Mouse (Mus musculus): Measurements from ENCODE around the gene Tmem127. TPM values are rescaled to one million over a fixed set of nuclear protein-coding genes. Genes with fewer than 3 reads are reported as not detected.
"Not testable (repeated sequence)": the region's sequence is repeated elsewhere in the genome, so short reads cannot be mapped to it uniquely, and the experiment has no call there.

The Tmem127 gene
- polyA plus RNA-seq, 1 experiment from 2014 or later = 21.7 TPM

DNA sequence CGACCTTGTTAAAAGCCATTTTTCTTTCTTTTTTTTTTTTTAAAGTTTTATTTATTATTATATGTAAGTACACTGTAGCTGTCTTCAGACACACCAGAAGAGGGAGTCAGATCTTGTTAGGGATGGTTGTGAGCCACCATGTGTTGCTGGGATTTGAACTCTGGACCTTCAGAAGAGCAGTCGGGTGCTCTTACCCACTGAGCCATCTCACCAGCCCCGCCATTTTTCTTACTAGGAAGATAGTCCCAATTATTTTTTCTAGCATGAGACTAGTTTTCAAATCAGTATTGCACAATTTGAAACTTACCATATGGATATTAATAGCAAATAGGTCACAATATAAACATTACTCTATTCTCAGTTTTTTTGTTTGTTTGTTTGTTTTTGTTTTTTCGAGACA is 24.3 kb downstream of the Tmem127 start:
- not testable (repeated sequence) for H3K27ac ChIP-seq (ENCODE audit: low read depth, low read length); H3K4me3 ChIP-seq (ENCODE audit: low read depth, low read length); DNase-seq (ENCODE audit: low spot score); H3K4me2 ChIP-seq (replicated peaks; ENCODE audit: low read depth, low read length); ATAC-seq (ENCODE audit: low FRiP score); H3K9me3 ChIP-seq (ENCODE audit: control insufficient read depth, low read length); H3K36me3 ChIP-seq (ENCODE audit: control insufficient read depth, insufficient read depth, low read length); H3K4me1 ChIP-seq (replicated peaks; ENCODE audit: control insufficient read depth, insufficient read depth, low read length); H3K9ac ChIP-seq (ENCODE audit: low read depth, low read length); H3K27me3 ChIP-seq (ENCODE audit: control insufficient read depth, insufficient read depth, low read length)
- 92% methylated on average over 4 of the region's 4 CpGs for WGBS

DNA sequence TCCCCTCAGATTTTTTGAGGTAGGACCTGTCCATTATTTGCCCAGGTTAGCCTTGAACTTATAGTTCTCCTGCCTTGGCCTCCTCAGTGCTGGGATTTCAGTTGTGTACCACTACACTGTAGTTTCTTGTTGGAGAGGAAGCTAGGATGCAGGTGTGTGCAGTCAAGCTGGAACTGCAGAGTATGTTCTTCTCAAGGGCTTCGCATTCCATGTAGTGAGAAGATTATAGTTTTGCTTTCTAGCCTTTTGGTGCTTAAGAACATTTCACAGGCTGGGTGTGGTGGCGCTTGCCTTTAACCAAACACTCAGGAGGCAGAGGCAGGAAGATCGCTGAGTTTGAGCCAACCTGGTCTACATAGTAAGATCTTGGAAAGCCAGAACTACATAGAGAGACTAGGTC is 25.1 kb downstream of the Tmem127 start:
- no peak overlapping the region for H3K9ac ChIP-seq (ENCODE audit: low read depth, low read length)
- no peaks in the 10 kb centered on the region for H3K36me3 ChIP-seq (ENCODE audit: control insufficient read depth, insufficient read depth, low read length)
- ATAC-seq (ENCODE audit: low FRiP score) = no peak
- H3K4me1 ChIP-seq (replicated peaks; ENCODE audit: control insufficient read depth, insufficient read depth, low read length) = no peaks in the 10 kb centered on the region
- no peak overlapping the region for H3K4me3 ChIP-seq (ENCODE audit: low read depth, low read length)
- no peak overlapping the region for H3K27ac ChIP-seq (ENCODE audit: low read depth, low read length)
- no peak overlapping the region for H3K4me2 ChIP-seq (replicated peaks; ENCODE audit: low read depth, low read length)
- no peak for DNase-seq (ENCODE audit: low spot score)
- no peaks in the 10 kb centered on the region for H3K9me3 ChIP-seq (ENCODE audit: control insufficient read depth, low read length)
- over 99% methylated on average over 3 of the region's 3 CpGs for WGBS
- no peaks in the 10 kb centered on the region for H3K27me3 ChIP-seq (ENCODE audit: control insufficient read depth, insufficient read depth, low read length)

DNA sequence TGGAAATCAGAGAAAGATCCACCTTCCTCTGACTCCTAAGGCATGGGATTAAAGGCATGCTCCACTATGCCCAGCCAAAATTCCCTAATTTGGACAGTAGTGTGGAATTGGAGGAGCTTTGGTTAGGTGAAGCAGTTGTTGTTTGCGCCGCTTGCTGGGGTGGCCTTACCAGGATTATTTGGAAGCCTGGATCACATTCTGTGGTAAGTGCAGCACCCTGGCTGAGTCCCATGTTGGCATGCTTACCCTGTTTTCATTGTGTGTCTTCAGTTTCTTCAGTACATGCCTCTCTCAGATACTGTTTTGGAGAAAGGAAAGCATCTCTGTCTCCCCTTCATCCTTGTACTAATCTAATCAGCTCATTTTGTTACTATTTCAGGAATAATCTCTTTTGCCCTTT is 26.9 kb downstream of the Tmem127 start:
- H3K9ac ChIP-seq (ENCODE audit: low read depth, low read length) = no peak overlapping the region
- no peaks in the 10 kb centered on the region for H3K9me3 ChIP-seq (ENCODE audit: control insufficient read depth, low read length)
- no peak overlapping the region for H3K27ac ChIP-seq (ENCODE audit: low read depth, low read length)
- no peaks in the 10 kb centered on the region for H3K4me1 ChIP-seq (replicated peaks; ENCODE audit: control insufficient read depth, insufficient read depth, low read length)
- DNase-seq (ENCODE audit: low spot score) (no peak), ATAC-seq (ENCODE audit: low FRiP score) (no peak)
- H3K36me3 ChIP-seq (ENCODE audit: control insufficient read depth, insufficient read depth, low read length) = no peaks in the 10 kb centered on the region
- WGBS = 95% methylated on average over 2 of the region's 2 CpGs
- no peaks in the 10 kb centered on the region for H3K27me3 ChIP-seq (ENCODE audit: control insufficient read depth, insufficient read depth, low read length)
- no peak overlapping the region for H3K4me2 ChIP-seq (replicated peaks; ENCODE audit: low read depth, low read length)
- H3K4me3 ChIP-seq (ENCODE audit: low read depth, low read length) = no peak overlapping the region

DNA sequence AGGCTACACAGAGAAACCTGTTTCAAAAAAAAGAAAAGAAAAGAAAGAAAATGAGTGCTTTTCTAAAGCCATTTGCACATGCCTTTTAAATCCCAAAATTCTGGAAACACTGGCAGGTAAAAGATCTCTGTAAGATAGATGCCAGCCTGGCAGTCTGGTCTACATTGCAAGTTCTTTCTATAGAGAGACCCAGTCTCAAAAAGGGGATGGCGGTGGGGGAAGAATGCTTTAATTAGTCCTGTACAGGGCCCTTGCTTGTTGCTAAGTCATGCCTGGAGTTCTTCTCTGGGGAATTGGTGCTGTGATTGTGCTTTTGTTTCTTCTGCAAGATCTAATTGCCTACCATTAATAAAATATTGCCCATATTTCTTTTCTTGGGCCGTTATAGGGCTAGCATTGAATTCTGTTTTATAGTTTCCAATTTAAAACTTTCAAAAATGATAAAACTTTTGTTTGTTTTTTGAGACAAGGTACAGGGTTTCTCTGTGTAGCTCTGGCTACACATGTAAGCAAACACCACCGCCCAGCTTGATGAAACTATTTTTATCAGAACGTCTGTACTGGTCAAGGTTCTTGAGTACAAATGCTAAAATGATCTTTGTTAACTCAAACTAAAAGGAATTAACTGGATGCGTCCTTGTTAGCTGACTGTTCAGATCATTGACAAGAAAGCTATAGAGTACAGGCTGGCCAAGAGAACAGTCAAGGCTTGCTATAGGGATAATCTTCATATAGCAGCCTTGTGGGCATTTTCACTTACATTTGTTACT is 28.0 kb downstream of the Tmem127 start:
- no peaks in the 10 kb centered on the region for H3K4me1 ChIP-seq (replicated peaks; ENCODE audit: control insufficient read depth, insufficient read depth, low read length)
- H3K4me2 ChIP-seq (replicated peaks; ENCODE audit: low read depth, low read length) = no peak overlapping the region
- no peaks in the 10 kb centered on the region for H3K27me3 ChIP-seq (ENCODE audit: control insufficient read depth, insufficient read depth, low read length)
- H3K9ac ChIP-seq (ENCODE audit: low read depth, low read length) = no peak overlapping the region
- no peaks in the 10 kb centered on the region for H3K36me3 ChIP-seq (ENCODE audit: control insufficient read depth, insufficient read depth, low read length)
- no peak for DNase-seq (ENCODE audit: low spot score)
- ATAC-seq (ENCODE audit: low FRiP score) = no peak
- H3K27ac ChIP-seq (ENCODE audit: low read depth, low read length) = no peak overlapping the region
- WGBS = 91% methylated on average over 5 of the region's 5 CpGs
- H3K4me3 ChIP-seq (ENCODE audit: low read depth, low read length) = no peak overlapping the region
- no peaks in the 10 kb centered on the region for H3K9me3 ChIP-seq (ENCODE audit: control insufficient read depth, low read length)

DNA sequence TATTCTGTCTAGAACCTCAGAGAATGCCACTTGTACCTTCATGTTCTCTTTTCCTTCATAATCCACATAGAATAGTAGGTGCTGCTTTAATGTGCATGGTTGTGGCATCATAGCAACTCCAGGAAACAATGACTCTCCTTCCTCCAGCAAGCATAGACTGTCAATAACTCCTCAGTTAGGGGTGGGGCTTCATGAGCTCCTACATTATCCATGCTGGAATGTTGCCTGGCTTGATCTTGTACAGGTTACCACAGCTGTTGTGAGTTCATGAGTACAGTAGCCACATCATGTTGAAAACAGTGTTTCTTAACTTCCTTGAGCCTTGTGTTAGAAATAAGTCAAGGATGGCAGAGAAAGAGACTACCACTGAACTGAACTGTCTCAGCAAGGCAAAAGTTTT is 30.5 kb downstream of the Tmem127 start:
- Histone ChIP-seq H3K9ac (ENCODE audit: low read depth, low read length) (no peak overlapping the region), H3K4me2 (replicated peaks; ENCODE audit: low read depth, low read length) (no peak overlapping the region), H3K4me3 (ENCODE audit: low read depth, low read length) (no peak overlapping the region), H3K27ac (ENCODE audit: low read depth, low read length) (no peak overlapping the region), H3K4me1 (replicated peaks; ENCODE audit: control insufficient read depth, insufficient read depth, low read length) (no peaks in the 10 kb centered on the region), H3K36me3 (ENCODE audit: control insufficient read depth, insufficient read depth, low read length) (no peaks in the 10 kb centered on the region), H3K27me3 (ENCODE audit: control insufficient read depth, insufficient read depth, low read length) (no peaks in the 10 kb centered on the region), H3K9me3 (ENCODE audit: control insufficient read depth, low read length) (no peaks in the 10 kb centered on the region)
- no peak for DNase-seq (ENCODE audit: low spot score)
- no peak for ATAC-seq (ENCODE audit: low FRiP score)

DNA sequence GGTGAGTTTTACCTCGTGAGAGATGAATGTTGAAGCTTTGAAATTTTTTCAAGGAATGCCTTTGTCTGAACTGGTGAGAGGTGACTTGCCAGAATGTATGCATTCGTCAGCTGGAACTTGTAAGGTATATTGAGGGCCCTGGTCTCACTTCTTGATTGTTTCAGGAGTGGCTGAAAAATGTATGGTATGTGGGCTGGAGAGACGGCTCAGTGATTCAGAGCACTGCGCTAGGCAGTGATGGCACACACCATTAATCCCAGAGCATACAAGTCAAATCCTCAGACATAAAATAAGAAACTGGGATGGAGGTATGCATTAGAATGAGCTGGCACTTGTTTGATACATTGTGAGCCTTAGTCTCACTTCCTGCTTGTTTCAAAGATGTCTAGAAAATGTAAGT is 44.5 kb downstream of the Tmem127 start:
- DNase-seq (ENCODE audit: low spot score) (no peak), ATAC-seq (ENCODE audit: low FRiP score) (no peak)
- Histone ChIP-seq H3K4me2 (replicated peaks; ENCODE audit: low read depth, low read length) (no peak overlapping the region), H3K36me3 (ENCODE audit: control insufficient read depth, insufficient read depth, low read length) (peaks cover 6% of the 10 kb centered on the region; the same call in 1 of the 2 replicates), H3K9me3 (ENCODE audit: control insufficient read depth, low read length) (no peaks in the 10 kb centered on the region), H3K4me1 (replicated peaks; ENCODE audit: control insufficient read depth, insufficient read depth, low read length) (no peaks in the 10 kb centered on the region), H3K4me3 (ENCODE audit: low read depth, low read length) (no peak overlapping the region), H3K27me3 (ENCODE audit: control insufficient read depth, insufficient read depth, low read length) (no peaks in the 10 kb centered on the region), H3K9ac (ENCODE audit: low read depth, low read length) (no peak overlapping the region), H3K27ac (ENCODE audit: low read depth, low read length) (no peak overlapping the region)
- WGBS = 92% methylated on average over 4 of the region's 4 CpGs

DNA sequence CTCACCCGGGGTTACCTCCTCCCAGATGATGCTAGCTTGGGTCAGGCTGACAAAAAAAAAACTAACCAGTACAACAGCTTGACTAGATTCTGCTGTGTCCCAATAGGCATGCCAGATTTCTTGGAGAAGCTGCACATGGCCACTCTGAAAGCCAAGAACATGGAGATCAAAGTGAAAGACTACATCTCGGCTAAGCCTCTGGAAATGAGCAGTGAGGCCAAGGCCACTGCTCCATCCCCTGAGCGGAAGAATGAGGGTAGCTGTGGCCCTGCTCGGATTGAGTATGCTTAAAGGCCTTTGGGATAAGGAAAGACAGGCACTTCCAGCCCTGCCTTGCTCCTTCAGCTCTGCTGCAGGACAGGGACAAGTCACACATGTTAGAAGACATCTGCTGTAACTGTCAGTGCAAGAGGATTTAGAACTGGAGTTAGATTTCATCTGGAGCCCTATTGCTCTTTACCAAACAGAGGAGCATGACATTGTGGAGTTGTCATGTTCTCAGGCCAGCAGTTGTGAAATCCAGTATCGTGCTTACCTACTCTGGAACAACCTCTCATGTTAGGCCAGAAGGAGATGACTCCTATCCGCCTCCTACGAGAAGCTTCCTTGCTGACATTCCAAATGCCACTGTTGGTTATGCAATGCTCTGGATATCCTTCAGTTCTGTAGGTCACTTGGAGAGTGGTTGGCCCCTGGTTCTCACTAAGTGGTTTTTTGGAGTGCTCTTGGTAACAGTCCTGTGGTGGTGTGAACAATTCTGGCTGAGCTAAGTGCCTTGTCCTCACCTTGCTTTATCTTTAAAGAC is 49.5 kb downstream of the Tmem127 start:
- ATAC-seq (ENCODE audit: low FRiP score) (no peak), DNase-seq (ENCODE audit: low spot score) (no peak)
- 93% methylated on average over 7 of the region's 7 CpGs for WGBS
- H3K27me3 ChIP-seq (ENCODE audit: control insufficient read depth, insufficient read depth, low read length) = no peaks in the 10 kb centered on the region
- H3K4me3 ChIP-seq (ENCODE audit: low read depth, low read length) = no peak overlapping the region
- H3K36me3 ChIP-seq (ENCODE audit: control insufficient read depth, insufficient read depth, low read length) = peaks cover 5% of the 10 kb centered on the region; the same call in 1 of the 2 replicates
- no peak overlapping the region for H3K27ac ChIP-seq (ENCODE audit: low read depth, low read length)
- H3K9ac ChIP-seq (ENCODE audit: low read depth, low read length) = no peak overlapping the region
- H3K4me1 ChIP-seq (replicated peaks; ENCODE audit: control insufficient read depth, insufficient read depth, low read length) = no peaks in the 10 kb centered on the region
- no peak overlapping the region for H3K4me2 ChIP-seq (replicated peaks; ENCODE audit: low read depth, low read length)
- no peaks in the 10 kb centered on the region for H3K9me3 ChIP-seq (ENCODE audit: control insufficient read depth, low read length)

DNA sequence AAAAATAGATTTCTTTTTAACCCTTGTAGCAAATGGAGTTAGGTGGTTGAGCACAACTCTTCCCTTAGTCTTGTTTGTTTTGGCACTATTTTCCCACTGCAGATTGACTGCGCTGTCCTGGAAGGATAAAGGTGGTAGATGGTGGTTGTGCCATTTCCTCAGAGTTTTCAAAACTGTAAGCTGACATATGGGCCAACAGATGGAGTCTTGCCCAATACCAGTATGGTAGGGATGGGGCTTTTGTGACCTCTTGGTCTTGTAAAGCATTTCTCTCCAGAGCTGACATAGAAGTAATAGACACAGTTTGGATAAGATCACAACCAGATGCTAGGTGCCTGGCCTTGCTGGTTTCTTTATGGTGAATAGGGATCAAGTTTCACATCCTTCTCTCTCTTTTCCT is 50.3 kb downstream of the Tmem127 start:
- WGBS = 93% methylated on average over 1 of the region's 1 CpGs
- no peak overlapping the region for H3K27ac ChIP-seq (ENCODE audit: low read depth, low read length)
- no peaks in the 10 kb centered on the region for H3K4me1 ChIP-seq (replicated peaks; ENCODE audit: control insufficient read depth, insufficient read depth, low read length)
- H3K4me3 ChIP-seq (ENCODE audit: low read depth, low read length) = no peak overlapping the region
- ATAC-seq (ENCODE audit: low FRiP score) (no peak), DNase-seq (ENCODE audit: low spot score) (no peak)
- no peaks in the 10 kb centered on the region for H3K27me3 ChIP-seq (ENCODE audit: control insufficient read depth, insufficient read depth, low read length)
- no peak overlapping the region for H3K9ac ChIP-seq (ENCODE audit: low read depth, low read length)
- no peak overlapping the region for H3K4me2 ChIP-seq (replicated peaks; ENCODE audit: low read depth, low read length)
- peaks cover 5% of the 10 kb centered on the region; the same call in 1 of the 2 replicates for H3K36me3 ChIP-seq (ENCODE audit: control insufficient read depth, insufficient read depth, low read length)
- no peaks in the 10 kb centered on the region for H3K9me3 ChIP-seq (ENCODE audit: control insufficient read depth, low read length)

DNA sequence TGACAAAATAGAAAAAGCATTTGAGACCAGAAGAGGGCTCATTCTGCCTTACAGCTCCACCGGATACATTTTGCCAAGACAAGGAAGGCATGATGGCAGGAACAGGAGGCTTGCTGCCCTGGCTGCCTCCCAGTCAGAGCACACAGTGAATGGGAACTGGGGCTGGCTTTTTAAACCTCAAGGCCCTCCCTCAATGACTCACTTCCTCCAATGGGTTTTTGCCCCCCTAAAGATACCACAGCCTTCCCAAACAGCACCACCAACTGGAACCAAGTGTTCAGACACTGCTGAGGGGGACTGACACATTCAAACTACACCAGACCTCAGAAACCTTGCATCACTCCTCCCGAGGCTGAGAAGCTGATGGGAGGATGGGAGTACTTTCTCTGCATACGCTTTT is 53.0 kb downstream of the Tmem127 start:
- no peak overlapping the region for H3K9ac ChIP-seq (ENCODE audit: low read depth, low read length)
- no peaks in the 10 kb centered on the region for H3K4me1 ChIP-seq (replicated peaks; ENCODE audit: control insufficient read depth, insufficient read depth, low read length)
- DNase-seq (ENCODE audit: low spot score) = no peak
- H3K4me2 ChIP-seq (replicated peaks; ENCODE audit: low read depth, low read length) = no peak overlapping the region
- H3K4me3 ChIP-seq (ENCODE audit: low read depth, low read length) = no peak overlapping the region
- H3K27ac ChIP-seq (ENCODE audit: low read depth, low read length) = no peak overlapping the region
- peaks cover 5% of the 10 kb centered on the region; the same call in 1 of the 2 replicates for H3K36me3 ChIP-seq (ENCODE audit: control insufficient read depth, insufficient read depth, low read length)
- H3K9me3 ChIP-seq (ENCODE audit: control insufficient read depth, low read length) = no peaks in the 10 kb centered on the region
- no peak for ATAC-seq (ENCODE audit: low FRiP score)
- WGBS = 87% methylated on average over 3 of the region's 3 CpGs
- H3K27me3 ChIP-seq (ENCODE audit: control insufficient read depth, insufficient read depth, low read length) = no peaks in the 10 kb centered on the region

All from hindbrain, embryonic 11.5 days (tissue).